Mouse (Mus musculus): Measurements from ENCODE around the gene Aff3.

DNA sequence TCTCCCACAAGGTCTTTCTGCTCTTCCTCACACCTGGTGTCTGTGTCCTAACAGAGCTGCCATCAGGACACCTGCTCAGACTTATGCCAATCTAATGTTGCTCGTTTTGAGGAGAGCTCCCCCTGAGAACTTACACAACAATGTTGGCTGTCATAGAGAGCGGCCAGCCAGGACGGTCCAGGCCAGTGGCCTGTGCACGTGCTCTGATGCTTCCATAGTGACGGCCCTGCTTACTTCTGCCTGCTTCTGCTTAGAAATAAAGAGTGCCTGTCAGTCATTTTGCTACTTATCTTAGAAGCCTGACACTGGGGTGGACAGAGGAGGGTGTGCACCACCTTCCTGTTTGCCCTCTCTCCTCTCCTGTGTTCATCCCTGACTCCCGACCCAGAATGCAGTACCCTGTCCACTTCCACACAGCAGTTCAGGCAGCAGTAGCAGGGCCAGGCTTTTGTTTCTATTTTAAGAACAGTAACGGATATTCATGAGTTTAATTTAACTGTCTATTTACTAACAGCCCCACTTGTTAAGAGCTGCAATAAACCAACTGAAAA lies 208.0 kb downstream of the Aff3 start:
- no peak for TF ChIP-seq CTCF (IDR thresholded peaks at IDR 0.05; ENCODE audit: low read depth)
- no peak for TF ChIP-seq EP300 (optimal IDR thresholded peaks at IDR 0.05)

Measured in stomach, postnatal 0 days (tissue).